Mouse (Mus musculus) ES-E14 (cell line): ENCODE results near the gene Scn2b. TPM values are rescaled to one million over a fixed set of nuclear protein-coding genes. Genes with fewer than 3 reads are reported as not detected.

Experiments
- DNase-seq: peaks from one replicate; pipeline ENCODE4 v3.0.0-alpha.2; 2013; ENCODE audit warnings: low read depth, low spot score
- H3K27ac ChIP-seq: 2 replicates; pipeline ENCODE4 v1.5.1; 2012; ENCODE audit warnings: low read depth, mild to moderate bottlenecking, low read length, moderate library complexity, mixed read lengths; ENCODE audit not compliant: poor library complexity, insufficient read depth, severe bottlenecking
- H3K36me3 ChIP-seq: 2 replicates; pipeline ENCODE4 v1.6.1; 2012; ENCODE audit warnings: mild to moderate bottlenecking, low read length, moderate library complexity, mixed read lengths; ENCODE audit not compliant: control insufficient read depth, poor library complexity, insufficient read depth, severe bottlenecking
- H3K4me1 ChIP-seq, 2 experiments: fragments of 150-350 bp in 1 of 2; sonication (generic) in 1 of 2; 2 replicates each; pipeline ENCODE4 v1.6.1; 2012; ENCODE audit warnings: low read length in 2 of 2, mild to moderate bottlenecking in 1 of 2, mixed read lengths in 1 of 2; ENCODE audit not compliant: control insufficient read depth in 2 of 2, insufficient read depth in 2 of 2, poor library complexity in 1 of 2
- H3K4me3 ChIP-seq, 2 experiments: fragments of 150-350 bp in 1 of 2; sonication (generic) in 1 of 2; 2 replicates each; pipeline ENCODE4 v1.5.1; 2012; ENCODE audit warnings: low read length in 2 of 2, low read depth in 1 of 2, mild to moderate bottlenecking in 1 of 2, mixed read lengths in 1 of 2; ENCODE audit not compliant: insufficient read depth in 1 of 2, poor library complexity in 1 of 2, severe bottlenecking in 1 of 2
- H3K9ac ChIP-seq: 2 replicates; pipeline ENCODE4 v1.6.1; 2012; ENCODE audit warnings: low read depth, mild to moderate bottlenecking, low read length, mixed read lengths; ENCODE audit not compliant: poor library complexity, insufficient read depth, severe bottlenecking
- H3K9me3 ChIP-seq: fragments of 150-350 bp; sonication (generic); 2 replicates; pipeline ENCODE4 v1.6.1; 2012; ENCODE audit warnings: low read depth, mild to moderate bottlenecking, low read length; ENCODE audit not compliant: control insufficient read depth, insufficient read depth
- CHD2 ChIP-seq: IDR thresholded peaks from 2 replicates; pipeline ENCODE4 v1.6.1; 2014; ENCODE audit warnings: mild to moderate bottlenecking, low read depth, low read length, inconsistent platforms
- HCFC1 ChIP-seq: IDR thresholded peaks from 2 replicates; pipeline ENCODE4 v1.6.1; 2012; ENCODE audit warnings: low read length, inconsistent platforms, borderline replicate concordance; ENCODE audit not compliant: insufficient read depth
- MAFK ChIP-seq: IDR thresholded peaks from 2 replicates; pipeline ENCODE4 v1.6.1; 2014; ENCODE audit warnings: mild to moderate bottlenecking, low read depth, low read length, inconsistent platforms; ENCODE audit not compliant: insufficient read depth
- ZC3H11A ChIP-seq: IDR thresholded peaks from 2 replicates; pipeline ENCODE4 v1.6.1; 2012; ENCODE audit warnings: low read depth, mild to moderate bottlenecking, inconsistent platforms, low read length, borderline replicate concordance
- ZNF384 ChIP-seq: IDR thresholded peaks from 2 replicates; pipeline ENCODE4 v1.6.1; 2012; ENCODE audit warnings: low read depth, low read length, inconsistent platforms
- in situ Hi-C, 2 experiments: fragments of 600-800 bp; cut with MboI; formaldehyde crosslinking; loops; one replicate each; pipeline ENCODE4 v1.15.1; 2025; ENCODE audit warnings: low sequenced_read_pairs in 2 of 2, inconsistent platforms in 1 of 2; ENCODE audit not compliant: unreplicated experiment in 2 of 2
- total RNA-seq: library from RNA; depleted of rRNA; stranded (reverse); fragments of 300-350 nt; gene quantifications from 2 replicates; pipeline ENCODE4 v1.2.3, GENCODE M21; 2012

Scn2b gene
- total RNA-seq, 1 experiment = 1.1 TPM

GRCm38 (mm10) chr9:45102528-45102927, 15.1 kb upstream of the Scn2b start:
- H3K27ac ChIP-seq = no peak overlapping the region
- DNase-seq = no peak
- in situ Hi-C loops = no loop called here

DNA sequence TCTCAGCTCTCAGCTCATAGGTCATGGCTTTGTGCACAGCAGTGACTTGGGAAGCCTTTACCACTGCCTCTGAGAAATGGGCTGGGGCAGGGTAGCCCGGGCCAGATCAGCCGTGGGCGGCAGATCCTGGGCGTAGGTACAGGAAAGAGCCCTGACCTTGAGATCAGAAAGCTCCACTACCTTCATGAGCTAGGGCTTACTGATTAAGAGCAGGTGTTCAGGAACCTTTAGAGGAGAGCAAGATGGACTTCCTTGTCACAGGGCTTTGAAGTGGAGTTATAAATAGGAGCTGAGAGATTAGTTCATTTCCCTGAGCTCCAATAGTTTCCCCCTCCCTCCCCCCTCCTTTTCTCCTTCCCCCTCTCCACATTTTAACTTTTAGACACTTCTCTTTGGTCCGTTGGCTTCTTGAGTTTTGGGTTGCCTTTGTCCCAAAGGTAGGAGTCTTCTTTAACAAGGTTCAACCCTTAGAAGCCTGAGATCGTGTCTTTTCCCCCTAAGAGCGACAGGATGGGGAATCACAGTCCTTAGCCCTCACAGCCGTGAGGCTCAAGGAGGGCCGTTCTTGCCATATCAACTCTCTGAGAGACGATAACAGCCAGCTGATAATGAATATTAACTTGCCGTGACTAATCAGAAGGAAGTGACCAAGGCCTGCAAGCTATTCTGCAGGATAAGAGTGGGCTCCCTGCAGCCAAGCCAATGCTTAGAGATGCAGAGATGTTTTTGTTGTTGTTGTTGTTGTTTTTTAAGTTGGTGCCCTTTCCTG, 14.2 kb upstream of the Scn2b start:
- Histone ChIP-seq H3K4me1 (no peaks in the 10 kb centered on the region), H3K4me3 (no peak overlapping the region), H3K9me3 (no peaks in the 10 kb centered on the region), H3K9ac (no peak overlapping the region), H3K36me3 (no peaks in the 10 kb centered on the region), H3K27ac (no peak overlapping the region)
- TF ChIP-seq ZC3H11A = no peak
- no peak for DNase-seq
- in situ Hi-C loops = no loop called here

More at GRCm38 (mm10) chr9:45102528-45102927, 15.1 kb upstream of the Scn2b start:
- TF ChIP-seq ZC3H11A (no peak), CHD2 (no peak), MAFK (no peak)
- Histone ChIP-seq H3K36me3 (no peaks in the 10 kb centered on the region), H3K4me3 (no peak overlapping the region), H3K4me1 (no peaks in the 10 kb centered on the region), H3K9ac (no peak overlapping the region), H3K9me3 (no peaks in the 10 kb centered on the region)

DNA sequence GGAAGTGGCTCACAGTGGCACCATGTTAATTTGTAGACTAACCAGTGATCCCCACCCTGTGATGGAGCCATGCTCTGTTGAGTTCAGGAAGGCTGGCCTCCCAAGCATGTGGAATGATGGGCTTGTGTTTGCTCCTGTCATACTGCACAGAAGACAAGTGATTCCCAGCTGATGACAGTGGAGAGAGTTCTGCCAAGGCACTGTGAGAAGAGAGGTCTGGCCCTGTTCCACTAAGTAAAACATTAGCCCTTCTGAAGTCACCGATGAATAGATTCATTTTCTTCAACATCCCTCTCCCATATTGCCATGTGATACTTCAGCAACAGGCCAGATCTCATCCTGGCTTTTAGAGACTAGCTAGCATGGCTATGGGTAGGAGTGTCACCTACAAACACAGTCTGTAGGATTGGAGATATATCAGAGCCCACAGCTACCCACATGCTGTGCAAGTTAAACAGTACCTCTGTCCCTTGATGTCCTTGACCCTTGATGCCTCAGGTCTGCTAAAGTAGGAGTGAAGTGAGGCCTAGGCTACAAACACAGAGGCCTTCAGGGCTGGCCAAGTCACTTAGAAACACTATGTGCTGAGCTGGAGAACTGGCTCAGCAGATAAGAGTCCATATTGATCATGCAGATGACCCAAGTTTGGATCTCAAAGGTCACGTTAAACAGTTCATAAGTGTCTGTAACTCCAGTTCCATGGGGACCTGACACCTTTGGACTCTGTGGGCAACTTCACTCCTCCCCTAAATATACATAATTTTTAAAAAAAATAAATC, 11.8 kb upstream of the Scn2b start:
- no peak for DNase-seq
- Histone ChIP-seq H3K36me3 (no peaks in the 10 kb centered on the region), H3K27ac (no peak overlapping the region), H3K4me3 (no peak overlapping the region), H3K9me3 (no peaks in the 10 kb centered on the region), H3K9ac (no peak overlapping the region), H3K4me1 (no peaks in the 10 kb centered on the region)
- TF ChIP-seq MAFK = no peak
- no peak for TF ChIP-seq ZC3H11A
- no peak for TF ChIP-seq HCFC1
- no peak for TF ChIP-seq ZNF384
- no peak for TF ChIP-seq CHD2
- in situ Hi-C loops = no loop called here

DNA sequence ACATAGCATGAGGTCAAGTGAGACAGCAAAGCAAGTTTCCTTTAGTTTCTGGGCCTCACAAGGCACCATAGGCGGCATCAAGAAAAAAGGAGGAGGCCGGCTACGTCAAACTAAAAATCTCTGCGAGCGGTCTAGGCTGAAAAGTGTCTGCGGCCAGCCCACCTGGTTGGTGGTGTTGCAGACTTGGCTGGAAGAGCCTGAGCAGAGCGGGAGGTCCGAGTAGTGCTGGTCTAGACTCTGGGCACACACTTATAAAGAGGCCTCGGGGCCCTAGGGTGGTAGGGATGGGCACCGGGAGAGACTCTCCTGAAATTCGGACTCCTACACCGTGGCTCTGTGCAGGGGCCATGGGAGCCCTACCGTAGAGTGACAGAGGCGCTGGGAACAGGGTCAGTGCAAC, 1.9 kb upstream of the Scn2b start:
- in situ Hi-C loops = no loop called here
- Histone ChIP-seq H3K27ac (no peak overlapping the region), H3K4me1 (peaks cover 0 to 3% of the 10 kb centered on the region in 2 experiments; a peak in 1 of 4 replicates), H3K36me3 (no peaks in the 10 kb centered on the region), H3K9me3 (no peaks in the 10 kb centered on the region), H3K4me3 (peak overlapping the region; percentile 31 to 50; a peak in 2 of 4 replicates), H3K9ac (peak overlapping the region; percentile 27; the same call in 1 of the 2 replicates)
- DNase-seq = no peak
- no peak for TF ChIP-seq ZC3H11A

DNA sequence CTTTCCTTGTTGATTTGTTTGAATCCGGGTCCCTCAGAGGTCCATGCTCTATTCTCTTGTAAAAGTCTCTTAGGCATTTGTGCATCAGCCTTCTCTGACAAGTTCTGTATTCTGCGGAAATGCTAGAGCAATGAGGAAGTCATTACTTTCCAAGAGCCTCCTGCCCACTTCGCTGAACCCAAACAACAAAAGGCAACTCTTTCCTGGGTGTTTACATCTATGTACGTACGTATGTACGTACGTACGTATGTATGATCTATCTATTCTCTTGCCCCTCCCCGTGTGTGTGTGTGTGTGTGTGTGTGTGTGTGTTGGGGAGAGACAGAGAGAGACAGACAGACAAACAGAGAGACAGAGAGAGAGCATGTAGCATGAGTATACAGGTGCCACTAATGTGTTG, 763 bp upstream of the Scn2b start:
- in situ Hi-C loops = no loop called here
- Histone ChIP-seq H3K4me3 (no peak overlapping the region), H3K4me1 (peaks cover 0 to 3% of the 10 kb centered on the region in 2 experiments; a peak in 1 of 4 replicates), H3K9ac (no peak overlapping the region), H3K36me3 (no peaks in the 10 kb centered on the region), H3K27ac (no peak overlapping the region), H3K9me3 (no peaks in the 10 kb centered on the region)
- DNase-seq = no peak
- TF ChIP-seq CHD2 = no peak
- no peak for TF ChIP-seq HCFC1
- TF ChIP-seq MAFK = no peak
- TF ChIP-seq ZNF384 = no peak
- no peak for TF ChIP-seq ZC3H11A
